In genomic region chr9:89622296-89623005, GRCm38 (mm10) we compare ENCODE assay signal across 9 mouse cellular contexts. TPM values are rescaled to one million over a fixed set of nuclear protein-coding genes. Genes with fewer than 3 reads are reported as not detected.
A peak's percentile ranks its signal among the peaks of the same experiment; 100 is the strongest.
DNase-seq lines count a peak whose midpoint lies in the region; ATAC-seq and TF ChIP-seq lines count a peak whose summit lies in the region.
"Had no signal": no experiment of that assay in that cellular context is flagged by ENCODE, and none has a peak within 500 bp of the region (broad histone marks: within the 10 kb centered on the region; RNA-seq: fewer than 3 reads in every experiment).

No protein-coding gene starts in this region.

- intact Hi-C loops in heart, adult 2 months (cut with DNase I), result no loop called here

- H3K4me2 ChIP-seq in heart, embryonic 14.5 days (ENCODE audit: low read length), result peak overlapping the region; percentile 91
- peak overlapping the region; percentile 89 for H3K4me2 ChIP-seq in embryonic facial prominence, embryonic 15.5 days (replicated peaks)
- peak overlapping the region; percentile 96 for H3K4me2 ChIP-seq in limb, embryonic 13.5 days (replicated peaks)
- H3K4me2 ChIP-seq in stomach, embryonic 14.5 days (replicated peaks; ENCODE audit: low read depth, low read length), result peak overlapping the region; percentile 94

- peaks cover 5 to 13% of the 10 kb centered on the region in 2 experiments; a peak in 2 of 4 replicates for H3K4me1 ChIP-seq in heart, embryonic 14.5 days (ENCODE audit: control insufficient read depth in 2 of 2, insufficient read depth in 2 of 2, low read length in 2 of 2)
- H3K4me1 ChIP-seq in heart, adult 2 months (ENCODE audit: control insufficient read depth, insufficient read depth, low read length), result no peaks in the 10 kb centered on the region
- peaks cover 18% of the 10 kb centered on the region for H3K4me1 ChIP-seq in embryonic facial prominence, embryonic 15.5 days
- H3K4me1 ChIP-seq in limb, embryonic 13.5 days, result peaks cover 21% of the 10 kb centered on the region
- no peaks in the 10 kb centered on the region for H3K4me1 ChIP-seq in stomach, embryonic 14.5 days (ENCODE audit: control insufficient read depth, insufficient read depth, low read length)

- peak overlapping the region; percentile 41; the same call in 1 of the 2 replicates for H3K9ac ChIP-seq in heart, embryonic 14.5 days (ENCODE audit: low read length)
- H3K9ac ChIP-seq in heart, adult 2 months (ENCODE audit: low read depth, low read length), result no peak overlapping the region
- H3K9ac ChIP-seq in embryonic facial prominence, embryonic 15.5 days, result 0 out of 2 replicates have a peak overlapping the region, but pooled peaks have one; percentile 1
- H3K9ac ChIP-seq in limb, embryonic 13.5 days, result peak overlapping the region; percentile 62
- 0 out of 2 replicates have a peak overlapping the region, but pooled peaks have one; percentile 7 for H3K9ac ChIP-seq in stomach, embryonic 14.5 days (replicated peaks; ENCODE audit: low read depth, low read length)

- H3K4me3 ChIP-seq in heart, embryonic 14.5 days (ENCODE audit: control insufficient read depth in 1 of 2, insufficient read depth in 1 of 2, low read depth in 1 of 2, low read length in 2 of 2), result peak overlapping the region; percentile 40 to 47
- no peak overlapping the region for H3K4me3 ChIP-seq in heart, adult 2 months
- H3K4me3 ChIP-seq in embryonic facial prominence, embryonic 15.5 days (replicated peaks), result peak overlapping the region; percentile 43
- peak overlapping the region; percentile 51 for H3K4me3 ChIP-seq in limb, embryonic 13.5 days
- peak overlapping the region; percentile 37 for H3K4me3 ChIP-seq in stomach, embryonic 14.5 days (ENCODE audit: low read depth, low read length)

- no peak overlapping the region for H3K27ac ChIP-seq in heart, embryonic 14.5 days (replicated peaks in 1 of 2; ENCODE audit: control insufficient read depth in 1 of 2, insufficient read depth in 1 of 2, low read depth in 2 of 2, low read length in 2 of 2)
- no peak overlapping the region for H3K27ac ChIP-seq in heart, adult 2 months
- no peak overlapping the region for H3K27ac ChIP-seq in embryonic facial prominence, embryonic 15.5 days (replicated peaks)
- H3K27ac ChIP-seq in limb, embryonic 13.5 days, result no peak overlapping the region
- H3K27ac ChIP-seq in stomach, embryonic 14.5 days (ENCODE audit: low read length), result no peak overlapping the region

- no peak for TF ChIP-seq CTCF in heart, adult 2 months (IDR thresholded peaks at IDR 0.05)

- H3K9me3 ChIP-seq in heart, embryonic 14.5 days (ENCODE audit: control insufficient read depth, low read length), result no peaks in the 10 kb centered on the region
- no peaks in the 10 kb centered on the region for H3K9me3 ChIP-seq in embryonic facial prominence, embryonic 15.5 days (replicated peaks)
- H3K9me3 ChIP-seq in limb, embryonic 13.5 days, result no peaks in the 10 kb centered on the region
- H3K9me3 ChIP-seq in stomach, embryonic 14.5 days (ENCODE audit: control insufficient read depth, low read depth, low read length), result no peaks in the 10 kb centered on the region

- H3K79me2 ChIP-seq in heart, adult 2 months (replicated peaks; ENCODE audit: control insufficient read depth, insufficient read depth, low read length), result no peaks in the 10 kb centered on the region

- H3K27me3 ChIP-seq in heart, embryonic 14.5 days (ENCODE audit: control insufficient read depth, insufficient read depth, low read length), result peaks cover 57% of the 10 kb centered on the region
- H3K27me3 ChIP-seq in heart, adult 2 months (ENCODE audit: control insufficient read depth, insufficient read depth, low read length), result peaks cover 2% of the 10 kb centered on the region; the same call in 1 of the 2 replicates
- peaks cover 34% of the 10 kb centered on the region for H3K27me3 ChIP-seq in embryonic facial prominence, embryonic 15.5 days
- peaks cover 58% of the 10 kb centered on the region for H3K27me3 ChIP-seq in limb, embryonic 13.5 days
- H3K27me3 ChIP-seq in stomach, embryonic 14.5 days (ENCODE audit: control insufficient read depth, insufficient read depth, low read length), result peaks cover 13% of the 10 kb centered on the region; the same call in 1 of the 2 replicates

- TF ChIP-seq POLR2A in heart, adult 2 months (IDR thresholded peaks at IDR 0.05; ENCODE audit: insufficient read depth, low read depth, low read length), result no peak

- H3K36me3 ChIP-seq in heart, embryonic 14.5 days (ENCODE audit: control insufficient read depth, insufficient read depth, low read length), result no peaks in the 10 kb centered on the region
- H3K36me3 ChIP-seq in heart, adult 2 months (ENCODE audit: control insufficient read depth, insufficient read depth, low read length), result no peaks in the 10 kb centered on the region
- no peaks in the 10 kb centered on the region for H3K36me3 ChIP-seq in embryonic facial prominence, embryonic 15.5 days
- no peaks in the 10 kb centered on the region for H3K36me3 ChIP-seq in limb, embryonic 13.5 days
- no peaks in the 10 kb centered on the region for H3K36me3 ChIP-seq in stomach, embryonic 14.5 days (ENCODE audit: control insufficient read depth, insufficient read depth, low read length)

- 2% methylated on average over 42 of the region's 42 CpGs for WGBS in heart, embryonic 14.5 days
- WGBS in heart, adult 2 months, result 2% methylated on average over 42 of the region's 42 CpGs
- 2% methylated on average over 42 of the region's 42 CpGs for WGBS in embryonic facial prominence, embryonic 15.5 days
- under 1% methylated on average over 41 of the region's 42 CpGs for WGBS in limb, embryonic 13.5 days
- under 1% methylated on average over 39 of the region's 42 CpGs for WGBS in stomach, embryonic 14.5 days

- ATAC-seq in heart, embryonic 14.5 days (ENCODE audit: insufficient number of reproducible peaks, insufficient read depth, low FRiP score, low read depth), result no peak
- ATAC-seq in embryonic facial prominence, embryonic 15.5 days (ENCODE audit: insufficient number of reproducible peaks, low FRiP score, low TSS enrichment, low read depth), result 0 out of 2 replicates have a peak, but pooled peaks have one; percentile 32
- ATAC-seq in limb, embryonic 13.5 days (ENCODE audit: low FRiP score, low read depth), result peak; percentile 38; the same call in 1 of the 2 replicates
- ATAC-seq in stomach, embryonic 14.5 days (ENCODE audit: insufficient number of reproducible peaks, insufficient read depth, low FRiP score, low read depth), result peak; percentile 8; the same call in 1 of the 2 replicates

- DNase-seq in heart, adult 2 months, result no peak
- DNase-seq in Muller cell, postnatal 12 days (ENCODE audit: inconsistent ontology term), result peak; percentile 39
- no peak for DNase-seq in natural killer cell, adult 2 months (ENCODE audit: low spot score in 2 of 2)
- no peak for DNase-seq in ovary, postnatal 14 days (ENCODE audit: low spot score)

- TF ChIP-seq EP300 in heart, adult 2 months (IDR thresholded peaks at IDR 0.05; ENCODE audit: insufficient read depth, low read depth, low read length), result no peak

RNA-seq across cellular contexts. Expression of gene Minar1, which starts 0.5 kb away (rescaled TPM):
- polyA plus RNA-seq in heart, embryonic 14.5 days (2014; fragmentation: Nextera tagmentation; extraction: Ambion mirVana), result 0.03 TPM in 1 of 2 replicates, not detected in the other
- not detected for total RNA-seq in heart, adult 2 months (2021)
- polyA plus RNA-seq in heart, adult 2 months (2012; rRNA removed), result 0.06 TPM in 1 of 2 replicates, not detected in the other
- polyA plus RNA-seq in embryonic facial prominence, embryonic 15.5 days (2015; fragmentation: Nextera tagmentation; extraction: Ambion mirVana), result 0.25 and 0.34 TPM in 2 replicates
- 0.42 and 0.49 TPM in 2 replicates for polyA plus RNA-seq in limb, embryonic 13.5 days (2015; fragmentation: Nextera tagmentation; extraction: Ambion mirVana)
- polyA plus RNA-seq in stomach, embryonic 14.5 days (2014; fragmentation: Nextera tagmentation; extraction: Ambion mirVana), result 0.22 TPM in 2 replicates
- total RNA-seq: MEL had no signal
